Mouse (Mus musculus) neural tube, embryonic 11.5 days (tissue): ENCODE results near the gene Gm3252. TPM values are rescaled to one million over a fixed set of nuclear protein-coding genes. Genes with fewer than 3 reads are reported as not detected.
"Not testable (repeated sequence)": the region's sequence is repeated elsewhere in the genome, so short reads cannot be mapped to it uniquely, and the experiment has no call there.

Experiments
- ATAC-seq: fragments of 200-750 bp; cut with Nextera tagmentation; 2 replicates; pipeline ENCODE4 v1.8.0; 2017; ENCODE audit warnings: moderate number of reproducible peaks, mild to moderate bottlenecking, moderate TSS enrichment, moderate library complexity; ENCODE audit not compliant: insufficient read depth, low FRiP score, low TSS enrichment
- DNase-seq: peaks from one replicate; pipeline ENCODE4 v3.0.0-alpha.2; 2015; ENCODE audit warnings: low spot score
- H3K27ac ChIP-seq: fragments of 300-500 bp; sonication (generic); 2 replicates; pipeline ENCODE4 v1.5.1; 2014; ENCODE audit warnings: low read depth, mild to moderate bottlenecking, low read length
- H3K27me3 ChIP-seq: fragments of 300-500 bp; sonication (generic); 2 replicates; pipeline ENCODE4 v1.6.1; 2014; ENCODE audit warnings: mild to moderate bottlenecking, low read length, mixed read lengths; ENCODE audit not compliant: control insufficient read depth, insufficient read depth
- H3K36me3 ChIP-seq: fragments of 300-500 bp; sonication (generic); 2 replicates; pipeline ENCODE4 v1.6.1; 2014; ENCODE audit warnings: mild to moderate bottlenecking, low read length, moderate library complexity, mixed read lengths; ENCODE audit not compliant: control insufficient read depth, insufficient read depth
- H3K4me1 ChIP-seq: fragments of 300-500 bp; sonication (generic); 2 replicates; pipeline ENCODE4 v1.6.1; 2014; ENCODE audit warnings: low read length, mixed read lengths; ENCODE audit not compliant: control insufficient read depth, insufficient read depth
- H3K4me2 ChIP-seq: fragments of 300-500 bp; sonication (generic); 2 replicates; pipeline ENCODE4 v1.6.1; 2014; ENCODE audit warnings: low read depth, mild to moderate bottlenecking, moderate library complexity
- H3K4me3 ChIP-seq: fragments of 300-500 bp; sonication (generic); 2 replicates; pipeline ENCODE4 v1.5.1; 2014; ENCODE audit warnings: low read depth, low read length
- H3K9ac ChIP-seq: fragments of 300-500 bp; sonication (generic); 2 replicates; pipeline ENCODE4 v1.6.1; 2014; ENCODE audit warnings: mild to moderate bottlenecking, low read length
- H3K9me3 ChIP-seq: fragments of 300-500 bp; sonication (generic); 2 replicates; pipeline ENCODE4 v1.6.1; 2016; ENCODE audit warnings: low read length; ENCODE audit not compliant: control insufficient read depth
- WGBS: fragments of 180-500 bp; shearing (Covaris S2); extraction: QIAGEN DNeasy Blood & Tissue Kit; methylation state at CpG from one replicate; pipeline ENCODE4 v1.1.7; 2014; 5-methylcytosine and 5-hydroxymethylcytosine counted together
- polyA plus RNA-seq: library from polyadenylated mRNA; unstranded; fragments of >200 nt; fragmentation: Nextera tagmentation; extraction: Ambion mirVana; gene quantifications from 2 replicates; pipeline ENCODE4 v1.2.1, GENCODE M21; 2014

Gm3252 gene
- polyA plus RNA-seq = 0.24 and 0.49 TPM in 2 replicates

DNA sequence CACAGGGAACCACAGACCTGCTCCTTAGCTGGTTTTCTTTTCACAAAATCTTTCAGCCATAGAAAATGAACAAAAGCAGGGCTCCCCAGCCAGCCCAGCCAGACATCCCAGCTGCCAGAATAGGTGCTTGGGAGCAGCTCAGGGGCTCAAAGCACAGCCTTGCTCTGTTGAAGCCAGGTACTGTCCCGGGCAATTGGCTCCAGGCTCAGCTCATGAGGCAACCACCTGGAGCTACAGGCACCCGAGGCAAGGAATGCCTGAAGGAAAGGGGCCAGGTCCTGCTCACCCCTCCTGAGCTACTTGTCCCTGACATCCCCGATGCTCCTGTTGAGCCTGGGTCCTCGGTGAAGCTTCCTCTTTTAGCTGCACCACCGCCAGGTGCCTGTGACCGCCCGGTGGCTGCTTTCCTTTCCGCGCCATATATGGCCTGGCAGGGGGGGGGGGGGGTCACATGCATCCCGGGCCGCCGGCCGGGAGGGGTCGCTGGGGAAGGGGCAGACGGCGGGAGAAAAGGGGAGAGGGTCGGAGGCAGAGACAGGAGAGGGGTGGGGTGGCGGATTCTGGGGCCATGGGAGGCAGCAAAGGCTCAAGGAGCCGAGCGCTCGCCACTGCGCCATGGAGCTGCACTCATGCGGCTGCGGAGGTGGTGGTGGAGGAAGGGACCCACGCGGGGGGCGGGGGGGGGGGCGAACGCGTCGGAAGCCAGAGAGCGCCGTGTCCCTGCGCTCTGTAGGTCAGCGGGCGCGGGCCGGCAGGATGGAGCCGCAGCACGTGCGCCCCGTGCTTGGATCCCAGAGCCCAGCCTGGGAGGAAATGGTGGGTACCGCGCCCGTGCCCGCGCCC lies at the start of gene Gm3252:
Gene Gm3252, plus strand, starts transcription at position 738 of the 843 bp plus-strand sequence.
- not testable (repeated sequence) for H3K36me3 ChIP-seq, H3K4me1 ChIP-seq, H3K27ac ChIP-seq, H3K9me3 ChIP-seq, H3K4me3 ChIP-seq, ATAC-seq, H3K27me3 ChIP-seq, H3K9ac ChIP-seq
- WGBS = under 1% methylated on average over 10 of the region's 47 CpGs
- peak within 1 kb of the TSS; percentile 29 for H3K4me2 ChIP-seq
- DNase-seq = peak; percentile 7

DNA sequence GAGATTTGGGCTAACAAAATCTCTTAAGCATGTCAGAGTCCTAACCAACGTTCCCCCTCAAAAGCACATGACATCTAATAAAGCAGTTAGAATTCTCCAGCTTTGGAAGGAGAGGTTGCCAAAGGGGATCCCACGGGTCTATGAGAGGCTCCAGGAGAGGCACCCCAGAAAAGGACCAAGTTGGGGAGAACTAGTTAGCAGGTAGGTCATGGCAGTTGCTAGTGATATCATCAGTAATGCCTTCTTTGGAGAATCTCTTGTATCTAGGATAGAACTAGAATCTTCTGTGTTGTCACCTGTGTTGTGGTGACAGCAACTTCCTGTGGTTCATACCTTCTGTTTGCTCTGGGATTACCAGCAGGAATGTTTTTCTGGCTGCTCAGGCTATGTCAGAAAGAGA lies 17.6 kb upstream of the Gm3252 start, which contains the start of gene Gm7876:
Gene Gm7876, plus strand, starts transcription at position 301 of the 400 bp plus-strand sequence.
- 81% methylated on average over 1 of the region's 2 CpGs for WGBS
- not testable (repeated sequence) for ATAC-seq

DNA sequence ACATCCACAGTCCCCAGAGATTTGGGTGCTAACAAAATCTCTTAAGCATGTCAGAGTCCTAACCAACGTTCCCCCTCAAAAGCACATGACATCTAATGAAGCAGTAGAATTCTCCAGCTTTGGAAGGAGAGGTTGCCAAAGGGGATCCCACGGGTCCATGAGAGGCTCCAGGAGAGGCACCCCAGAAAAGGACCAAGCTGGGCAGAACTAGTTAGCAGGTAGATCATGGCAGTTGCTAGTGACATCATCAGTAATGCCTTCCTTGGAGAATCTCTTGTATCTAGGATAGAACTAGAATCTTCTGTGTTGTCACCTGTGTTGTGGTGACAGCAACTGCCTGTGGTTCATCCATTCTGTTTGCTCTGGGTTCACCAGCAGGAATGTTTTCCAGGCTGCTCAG lies 49.5 kb downstream of the Gm3252 start, which contains the start of gene Gm9602:
Gene Gm9602, plus strand, starts transcription at position 301 of the 400 bp plus-strand sequence.
- DNase-seq, H3K4me3 ChIP-seq, H3K27me3 ChIP-seq, H3K27ac ChIP-seq, H3K4me2 ChIP-seq, H3K4me1 ChIP-seq, H3K9me3 ChIP-seq, ATAC-seq, H3K9ac ChIP-seq, H3K36me3 ChIP-seq: not testable (repeated sequence)
- WGBS = 80% methylated on average over 1 of the region's 2 CpGs

More for the DNA sequence above, 17.6 kb upstream of the Gm3252 start, which contains the start of gene Gm7876:
- not testable (repeated sequence) for H3K9me3 ChIP-seq, H3K9ac ChIP-seq, DNase-seq, H3K4me1 ChIP-seq, H3K27ac ChIP-seq, H3K36me3 ChIP-seq, H3K27me3 ChIP-seq, H3K4me3 ChIP-seq, H3K4me2 ChIP-seq

Other genes with a start within 250 kb of the Gm3252 start
- not detected in 2 replicates for gene Gm3182, start 245.0 kb upstream of the Gm3252 start, polyA plus RNA-seq
- gene Gm3047, start 171.4 kb upstream of the Gm3252 start, polyA plus RNA-seq = not detected in 2 replicates
- not detected in 2 replicates for gene Gm8159, start 94.4 kb upstream of the Gm3252 start, polyA plus RNA-seq
- 0.41 TPM in 1 of 2 replicates, not detected in the other for gene Gm3239, start 62.6 kb upstream of the Gm3252 start, polyA plus RNA-seq
- not detected in 2 replicates for gene Gm7876, start 17.5 kb upstream of the Gm3252 start, polyA plus RNA-seq
- not detected in 2 replicates for gene Gm9602, start 49.6 kb downstream of the Gm3252 start, polyA plus RNA-seq
- gene Gm3269, start 111.3 kb downstream of the Gm3252 start, polyA plus RNA-seq = not detected in 2 replicates
- gene Gm3264, start 128.8 kb downstream of the Gm3252 start, polyA plus RNA-seq = 1.3 TPM in 1 of 2 replicates, not detected in the other
- not detected in 2 replicates for gene Gm3278, start 165.6 kb downstream of the Gm3252 start, polyA plus RNA-seq